Mouse (Mus musculus) small intestine, adult 2 months (tissue): ENCODE data around the gene Kremen1.

Experiments used
- CTCF ChIP-seq: fragments of 200-500 bp; IDR thresholded peaks from 2 replicates; pipeline ENCODE4 v1.5.1; 2012; ENCODE audit warnings: low read depth, mild to moderate bottlenecking, control low read depth, inconsistent platforms, low read length, moderate library complexity, mixed read lengths; ENCODE audit not compliant: insufficient replicate concordance, insufficient read length; ENCODE audit errors: extremely low read depth
- POLR2A ChIP-seq: fragments of 200-500 bp; IDR thresholded peaks from 2 replicates; pipeline ENCODE4 v1.6.1; 2012; ENCODE audit warnings: low read depth, mild to moderate bottlenecking, control low read depth, inconsistent platforms, low read length, moderate library complexity

DNA sequence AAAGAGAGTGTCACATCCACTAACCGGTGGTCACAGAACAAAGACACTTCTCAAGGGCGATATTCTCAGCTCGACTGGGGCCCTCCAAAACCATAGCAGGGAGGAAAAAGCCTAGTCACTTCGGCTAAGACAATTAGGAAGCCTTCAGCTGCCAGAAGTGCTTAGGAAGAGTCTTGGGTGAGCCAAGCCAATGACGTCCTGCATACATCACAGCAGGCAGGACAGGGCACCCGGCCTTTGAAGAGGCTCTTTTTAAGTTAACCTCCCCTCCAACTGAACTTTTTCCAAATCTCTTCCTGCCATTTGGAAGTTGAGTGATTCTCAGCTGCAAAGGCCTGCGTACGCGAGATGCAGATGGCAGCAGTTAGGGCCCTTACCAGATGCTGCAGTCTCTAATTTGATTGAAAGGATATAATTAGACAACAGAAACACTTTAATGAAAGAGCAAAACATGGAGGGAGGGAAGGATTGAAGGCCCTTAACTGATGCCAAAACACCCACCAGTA is 5.8 kb downstream of the Kremen1 start:
- TF ChIP-seq CTCF (no peak), POLR2A (no peak)
